Mouse (Mus musculus): ENCODE measurements around the gene Mdk.

- no peak for TF ChIP-seq POLR2A (IDR thresholded peaks at IDR 0.05; ENCODE audit: low read depth, low read length)
- no peak for TF ChIP-seq CTCF (IDR thresholded peaks at IDR 0.05; ENCODE audit: extremely low read depth, insufficient read length, insufficient replicate concordance, low read depth, low read length)
Measured at GRCm38 (mm10) chr2:91939303-91939935, 7.3 kb upstream of the Mdk start.

All from small intestine, adult 2 months (tissue).